Mouse (Mus musculus) adrenal gland, adult 2 months (tissue): ENCODE measurements around the gene Plau. TPM values are rescaled to one million over a fixed set of nuclear protein-coding genes. Genes with fewer than 3 reads are reported as not detected.
A peak's percentile ranks its signal among the peaks of the same experiment; 100 is the strongest.

Experiments
- DNase-seq: peaks from one replicate; pipeline ENCODE4 v3.0.0; 2021
- polyA plus RNA-seq: library from polyadenylated mRNA; depleted of rRNA; stranded (reverse); fragments of >200 nt; gene quantifications from 2 replicates; pipeline ENCODE4 v1.2.3, GENCODE M21; 2012
- total RNA-seq, 2 experiments: library from RNA; stranded (reverse); gene quantifications; 2 replicates each; pipeline ENCODE4 v1.2.3; 2021

Plau gene
- total and polyA plus RNA-seq, 3 experiments, result 1.8 to 64.4 (median 31.2) TPM

DNA sequence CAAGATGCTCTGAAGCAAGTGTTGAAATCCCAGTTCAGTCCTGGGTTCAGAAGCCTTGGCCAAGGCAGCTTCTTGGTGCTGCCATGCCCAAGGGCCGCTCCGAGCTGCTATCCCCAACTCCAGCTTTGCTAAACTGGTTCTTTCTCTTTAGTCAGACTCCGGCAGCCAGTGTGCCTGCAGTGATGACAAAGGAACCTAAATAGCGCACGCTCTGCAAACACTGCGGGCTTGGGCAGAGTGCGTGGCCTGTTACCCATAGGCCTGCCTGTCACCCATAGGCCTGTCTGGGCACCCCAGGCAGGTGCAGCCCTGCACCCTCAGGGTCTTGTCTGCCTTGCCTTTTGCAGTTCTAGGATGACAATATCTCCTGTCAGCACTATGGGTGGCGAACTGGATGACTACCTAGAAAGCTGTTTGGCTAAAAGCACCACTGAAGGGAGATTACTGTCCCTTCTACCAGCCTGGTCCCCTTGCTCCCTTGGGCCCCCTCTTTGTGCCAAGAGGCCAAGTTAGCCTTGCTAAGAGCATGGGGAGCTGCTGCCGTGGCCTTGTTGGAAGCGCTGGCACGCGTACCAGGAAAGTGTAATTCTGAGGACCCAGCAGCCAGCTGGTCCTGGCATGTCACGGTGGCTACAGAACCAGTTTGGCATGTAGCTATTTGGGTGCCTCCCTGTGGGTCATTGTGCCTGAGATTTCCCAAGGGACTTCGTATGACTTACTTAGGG, 30.2 kb upstream of the Plau start:
- peak; percentile 65 for DNase-seq

DNA sequence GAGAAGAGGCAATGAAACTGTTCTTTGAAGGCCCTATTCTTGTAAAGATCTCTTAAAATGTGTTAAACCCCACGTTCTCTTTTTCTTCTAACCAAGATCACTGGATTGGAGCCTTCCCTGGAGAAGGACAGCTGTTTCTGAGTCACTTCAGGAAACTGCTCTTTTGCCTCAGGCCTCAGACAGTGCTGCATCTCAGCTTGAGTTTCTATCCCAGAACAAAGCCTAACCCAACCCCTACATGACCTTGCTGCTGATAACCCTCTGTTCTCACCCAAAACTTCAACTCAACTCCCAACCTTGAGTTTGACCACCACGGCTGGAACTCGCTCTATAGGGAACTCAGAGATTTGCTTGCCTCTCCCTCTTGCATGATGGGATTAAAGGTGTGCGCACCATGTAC, 27.1 kb upstream of the Plau start:
- no peak for DNase-seq

DNA sequence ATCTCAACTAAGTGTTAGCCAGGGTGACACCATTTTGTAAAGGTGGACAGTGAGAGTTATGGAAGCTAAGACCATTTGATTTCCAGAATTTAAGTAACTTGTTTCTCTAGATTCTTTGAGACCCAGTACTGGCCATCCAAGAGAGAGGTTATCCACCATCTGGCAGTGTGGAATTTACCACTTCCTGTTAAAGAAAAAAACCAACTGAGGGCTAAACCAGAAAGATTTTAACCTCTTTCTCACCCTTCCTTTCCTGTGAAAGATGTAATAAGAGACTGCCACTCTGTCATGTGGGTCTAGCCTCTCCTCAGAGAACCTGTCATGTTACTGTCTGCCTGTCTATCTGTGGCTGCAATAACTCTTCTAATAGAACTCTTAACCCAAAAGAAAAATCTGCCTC, 26.6 kb upstream of the Plau start:
- no peak for DNase-seq

DNA sequence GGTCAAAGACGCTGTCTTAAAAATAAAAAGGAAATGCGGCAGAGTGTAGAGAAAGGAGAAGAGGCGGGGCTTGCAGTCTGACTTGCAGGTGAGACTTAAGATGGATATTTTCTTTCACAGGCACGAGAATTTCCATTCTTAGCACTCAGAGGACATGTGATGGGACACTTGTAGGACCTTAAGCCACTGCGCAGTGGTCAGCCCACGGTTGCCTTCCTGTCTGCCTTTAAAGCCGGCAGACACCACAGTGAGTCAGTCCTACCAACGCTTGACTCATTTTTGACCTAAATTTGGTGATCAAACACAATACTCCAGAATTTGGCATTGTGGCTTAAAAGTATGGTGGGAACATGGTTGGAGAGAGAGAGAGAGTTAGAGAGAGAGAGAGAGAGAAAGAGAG, 25.2 kb upstream of the Plau start:
- peak; percentile 44 for DNase-seq

DNA sequence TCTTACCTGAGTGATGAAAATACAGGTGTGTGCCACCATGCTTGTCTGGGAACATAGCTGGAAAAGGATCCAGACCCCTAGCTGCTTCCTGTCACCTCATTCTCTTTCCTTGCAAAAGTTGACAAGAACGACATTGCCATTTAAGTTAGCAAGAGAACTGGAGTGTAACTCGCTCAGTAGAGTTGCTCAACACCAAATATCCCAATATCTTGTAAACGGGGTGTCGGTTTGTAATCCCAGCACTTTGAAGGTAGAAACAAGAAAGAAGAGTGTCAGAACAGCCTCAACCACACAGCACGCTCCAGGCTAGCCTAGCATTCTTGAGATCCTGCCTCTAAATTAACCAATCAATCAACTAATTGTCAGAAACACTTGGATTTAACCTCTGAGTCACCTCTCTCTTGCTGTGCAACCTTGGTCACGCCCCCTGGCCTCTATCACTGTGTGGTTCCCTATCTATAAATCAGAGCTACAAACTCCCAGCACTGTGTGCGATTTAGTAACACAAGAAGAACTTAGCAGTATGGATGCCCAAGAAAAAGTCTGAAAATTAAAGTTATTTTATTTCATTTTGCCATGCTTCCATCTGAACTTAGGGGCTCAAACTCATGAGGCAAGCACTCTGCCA, 24.6 kb upstream of the Plau start:
- peak; percentile 76 for DNase-seq

DNA sequence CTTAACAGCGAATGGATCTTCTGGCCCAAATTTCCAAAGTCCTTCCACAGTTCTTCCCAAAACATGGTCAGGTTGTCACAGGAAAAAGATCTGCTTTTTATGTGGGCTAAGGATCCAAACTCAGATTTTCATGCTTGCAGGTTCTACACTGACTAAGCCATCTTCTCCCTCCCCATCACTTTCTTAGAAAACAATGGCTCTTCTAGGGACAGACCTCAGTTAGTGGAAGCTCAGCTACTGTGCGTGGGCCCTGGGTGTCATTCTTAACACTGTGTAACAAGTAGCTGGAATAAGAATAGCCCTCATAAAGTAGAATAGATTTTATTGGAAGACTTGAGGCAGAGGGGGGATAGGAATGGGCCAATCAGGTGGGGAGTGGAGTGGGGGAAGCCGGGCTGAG, 21.0 kb upstream of the Plau start:
- no peak for DNase-seq

DNA sequence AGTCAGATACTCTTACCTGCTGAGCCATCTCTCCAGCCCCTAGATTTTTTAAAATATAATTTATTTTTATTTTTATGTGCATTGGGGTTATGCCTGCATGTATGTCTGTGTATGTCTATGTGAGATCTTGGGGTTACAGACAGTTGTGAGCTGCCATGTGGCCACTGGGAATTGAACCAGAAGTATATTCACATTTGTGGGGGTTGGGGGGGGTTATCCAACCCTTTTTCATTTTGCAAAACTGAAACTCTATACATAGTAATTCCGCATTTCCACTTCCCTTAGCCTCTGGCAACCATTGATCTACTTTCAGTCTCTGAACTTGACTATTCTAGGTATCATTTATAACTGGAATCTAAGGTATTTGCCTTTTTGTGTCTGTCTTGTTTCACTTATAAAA, 11.9 kb upstream of the Plau start:
- no peak for DNase-seq

DNA sequence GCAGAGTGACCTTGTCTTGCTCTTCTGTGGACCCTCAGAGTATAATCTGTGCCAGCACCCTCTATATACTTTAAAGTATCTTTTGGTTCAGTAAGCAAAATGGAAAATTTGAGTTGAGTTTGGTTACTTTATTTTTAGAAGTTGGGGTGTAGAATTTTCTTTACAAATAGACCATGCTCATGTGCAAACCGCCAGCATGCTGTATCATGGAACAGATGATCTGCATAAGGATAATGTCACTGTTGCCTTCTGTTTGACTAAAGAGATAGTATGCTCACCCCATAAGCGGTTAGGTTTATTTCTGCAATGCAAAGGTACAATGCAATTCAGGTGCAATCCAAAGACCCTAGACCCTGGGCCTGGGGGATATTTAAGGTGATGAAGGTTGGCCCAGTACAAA, 10.9 kb upstream of the Plau start:
- no peak for DNase-seq

DNA sequence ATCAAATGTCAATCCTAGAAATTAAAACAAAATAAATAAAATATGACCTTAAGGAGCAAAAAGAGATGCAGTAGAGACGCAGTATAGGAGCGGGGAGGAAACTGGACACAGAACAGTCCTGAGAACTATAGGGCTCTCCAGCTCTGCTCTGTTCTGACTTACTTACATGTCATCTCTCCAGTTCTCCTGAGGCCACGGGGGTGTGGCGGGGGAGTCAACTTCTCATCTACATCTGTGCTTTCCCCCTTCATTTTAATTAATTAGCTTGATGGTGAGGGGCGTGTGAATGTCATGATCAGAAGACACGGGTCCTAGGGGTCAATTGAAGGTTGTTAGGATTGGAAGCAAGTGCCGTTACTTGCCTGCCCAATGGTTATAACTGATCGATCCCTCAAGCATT, 9.4 kb upstream of the Plau start:
- DNase-seq, result no peak

DNA sequence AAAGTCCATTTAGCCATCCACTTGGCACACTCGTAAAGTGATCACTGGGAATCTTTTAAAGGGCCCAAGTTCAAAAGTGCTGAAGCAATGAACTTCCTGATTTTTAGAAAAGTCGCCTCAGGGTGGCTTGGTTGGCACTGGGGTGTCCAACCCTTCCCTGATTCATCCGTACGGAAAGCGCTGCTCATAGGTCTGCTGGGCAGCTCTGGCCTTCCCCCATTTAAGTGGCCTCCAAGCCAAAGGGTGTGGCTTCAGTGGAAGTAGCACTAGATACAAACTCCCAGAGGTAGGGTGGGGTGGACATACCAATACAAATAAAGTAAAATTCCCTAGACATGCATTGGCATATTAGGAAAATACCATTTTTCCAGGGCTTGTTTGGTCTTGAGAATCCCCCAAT, 9.0 kb upstream of the Plau start:
- DNase-seq, result no peak

DNA sequence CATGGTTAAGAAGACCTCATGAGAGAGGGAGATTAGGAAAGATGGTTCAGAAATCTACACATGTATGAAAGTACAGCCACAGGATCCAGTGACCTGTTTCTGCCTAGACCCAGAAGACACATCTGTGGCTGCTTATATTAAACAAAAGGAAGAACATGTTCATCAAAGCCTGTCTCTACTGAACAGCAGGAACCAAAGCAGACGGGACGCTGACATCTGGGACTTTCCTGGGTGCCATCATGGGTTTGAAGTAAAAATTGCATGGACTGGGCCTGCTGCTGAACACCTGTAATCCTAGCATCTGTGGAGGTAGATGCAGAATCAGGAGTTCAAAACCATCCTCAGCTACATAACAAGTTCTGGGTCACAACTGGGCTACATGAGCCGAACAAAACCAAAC, 7.9 kb upstream of the Plau start:
- no peak for DNase-seq

DNA sequence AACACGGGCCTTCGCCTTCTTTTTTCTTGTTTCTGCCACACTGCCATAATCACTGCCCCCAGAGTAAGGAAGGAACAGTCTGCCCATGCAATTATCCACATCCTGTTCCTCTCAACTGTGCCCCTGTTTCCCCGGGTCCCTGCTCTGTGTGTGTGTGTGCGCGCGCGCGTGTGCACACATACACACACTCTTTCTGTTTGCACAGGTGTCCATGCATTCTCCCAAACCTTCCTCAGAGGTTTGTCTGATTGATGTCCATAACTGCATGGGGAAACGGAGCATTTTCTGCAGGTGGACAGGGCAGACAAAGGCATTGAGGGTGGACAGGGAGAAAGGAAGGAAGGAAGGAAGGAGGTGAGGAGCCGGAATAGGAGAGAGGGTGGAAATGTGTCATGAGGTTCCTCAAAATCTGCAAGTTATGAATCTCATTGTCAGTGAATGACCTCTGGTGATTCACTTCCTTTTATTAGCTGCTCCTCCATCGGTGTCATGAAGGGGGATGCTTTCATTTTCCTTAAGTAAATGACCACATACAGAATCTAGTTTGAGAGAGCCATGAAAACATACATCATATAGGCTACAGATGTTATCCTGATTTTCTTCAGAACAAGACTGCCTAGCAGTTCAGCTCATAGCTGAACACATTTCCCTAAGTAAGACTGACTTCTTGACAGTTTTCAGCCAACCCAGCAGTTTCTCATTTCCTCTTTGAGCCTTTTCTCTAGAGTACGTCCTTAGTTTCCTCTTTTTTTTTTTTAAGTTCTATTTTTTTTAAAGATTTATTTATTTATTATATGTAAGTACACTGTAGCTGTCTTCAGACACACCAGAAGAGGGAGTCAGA, 6.7 kb upstream of the Plau start:
- DNase-seq, result no peak

DNA sequence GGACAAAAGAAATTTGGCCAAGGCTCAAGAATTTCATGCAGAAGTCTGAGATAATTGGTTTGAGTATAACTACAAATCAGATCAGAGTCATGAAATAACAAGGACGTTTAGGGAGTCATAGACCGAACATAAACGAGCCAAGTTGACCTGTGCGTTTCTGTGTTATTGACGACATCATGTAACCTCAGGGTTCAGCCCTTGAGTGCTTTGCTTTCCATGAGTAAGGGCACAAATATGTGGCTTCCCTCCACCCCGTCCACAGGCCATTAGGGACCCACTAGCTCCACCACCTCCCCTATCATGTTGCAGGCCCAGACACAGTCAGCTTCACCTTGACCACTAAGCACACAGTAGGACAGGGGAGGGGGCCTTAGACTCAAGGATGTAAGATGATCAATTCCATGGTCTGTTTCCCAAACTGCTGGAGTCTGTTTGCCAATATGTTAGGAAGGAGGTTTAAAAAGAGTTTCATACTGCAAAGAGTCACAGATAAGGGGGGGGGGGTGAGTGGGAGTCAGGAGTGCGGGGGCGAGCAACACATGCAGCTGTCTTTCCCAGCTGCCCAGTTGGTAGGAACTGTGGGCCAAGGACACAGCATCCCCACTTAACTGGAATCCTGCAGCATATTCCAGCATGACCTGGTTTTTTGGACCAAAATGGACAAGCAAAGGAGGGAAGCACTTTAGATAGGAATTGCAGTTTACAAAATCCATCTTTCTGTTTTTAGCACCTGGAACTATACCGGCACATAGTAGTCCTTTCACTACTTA, 5.1 kb upstream of the Plau start:
- DNase-seq, result peak; percentile 53

DNA sequence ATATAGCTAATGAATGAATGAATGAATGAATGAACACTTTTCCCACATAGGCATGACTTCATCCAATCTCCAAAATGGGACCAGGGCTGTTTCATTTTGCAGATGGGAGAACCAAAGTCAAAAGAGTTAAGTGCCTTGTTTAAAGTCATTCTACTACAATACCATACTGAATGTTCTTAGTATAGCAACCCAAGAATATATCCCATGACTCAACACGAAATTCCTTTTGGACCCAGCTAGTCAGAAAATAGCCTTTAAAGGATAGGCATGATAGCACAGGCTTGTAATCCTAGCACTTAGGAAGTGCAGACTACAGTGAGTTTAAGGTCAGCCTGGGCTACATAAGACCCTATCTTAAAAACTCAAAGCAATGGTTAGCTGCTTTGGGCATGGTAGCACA, 4.5 kb upstream of the Plau start:
- DNase-seq, result no peak

DNA sequence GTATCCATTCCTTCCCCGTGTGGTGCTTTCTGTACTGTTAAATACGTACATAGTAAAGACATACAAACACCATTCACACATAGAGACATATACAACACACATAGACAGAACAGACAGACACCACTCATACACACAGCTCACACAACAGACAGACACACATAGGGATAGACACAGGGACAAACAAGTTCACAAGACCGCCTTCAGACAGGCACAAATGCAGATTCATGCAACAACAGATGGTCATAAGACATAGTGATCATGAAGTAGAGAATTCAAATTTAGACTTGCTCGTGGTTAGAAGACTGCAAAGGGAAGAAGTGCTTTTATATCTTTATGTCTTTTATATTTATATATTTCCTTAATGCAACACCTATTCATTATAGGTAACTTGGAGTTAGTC, 2.9 kb upstream of the Plau start:
- DNase-seq, result no peak

DNA sequence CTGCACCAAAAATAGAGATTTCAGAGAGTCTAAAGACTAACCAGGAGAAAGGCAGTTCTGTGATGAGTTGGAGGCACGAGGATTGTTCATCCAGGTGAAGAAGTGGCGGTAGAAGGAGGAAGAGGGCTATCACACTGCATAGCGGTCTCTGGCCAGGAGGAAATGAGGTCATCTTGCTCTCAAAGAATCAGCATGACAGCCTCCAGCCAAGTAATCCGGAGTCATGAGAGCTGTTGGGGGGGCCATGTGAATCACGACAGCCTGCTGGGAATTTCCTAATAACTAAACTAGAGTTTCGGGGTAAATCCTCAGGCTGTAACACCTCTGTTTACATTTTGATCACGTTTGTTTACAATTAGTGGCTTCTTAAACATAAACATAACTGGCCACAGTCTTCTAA, 2.3 kb upstream of the Plau start:
- DNase-seq, result no peak

DNA sequence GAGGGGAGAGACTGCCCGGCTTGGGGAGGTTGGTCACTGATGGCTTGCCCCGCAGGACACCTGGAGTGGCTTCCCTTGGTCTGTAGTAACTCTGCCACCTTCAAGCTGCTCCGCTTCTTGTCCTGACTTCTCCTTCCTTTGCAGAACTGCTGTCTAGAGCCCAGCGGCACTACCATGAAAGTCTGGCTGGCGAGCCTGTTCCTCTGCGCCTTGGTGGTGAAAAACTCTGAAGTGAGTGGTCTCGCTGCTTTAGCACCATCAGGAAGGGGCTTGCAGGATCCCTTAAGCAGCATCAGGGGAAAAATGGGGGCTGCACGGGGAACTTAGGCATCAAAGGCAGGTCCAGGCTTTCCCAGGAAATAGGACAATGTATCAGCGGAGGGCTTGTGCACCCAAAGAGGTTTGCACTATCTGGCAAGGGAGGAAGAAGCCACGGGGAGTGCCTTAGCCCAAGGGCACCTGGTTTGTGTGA, 481 bp downstream of the Plau start:
- no peak for DNase-seq

DNA sequence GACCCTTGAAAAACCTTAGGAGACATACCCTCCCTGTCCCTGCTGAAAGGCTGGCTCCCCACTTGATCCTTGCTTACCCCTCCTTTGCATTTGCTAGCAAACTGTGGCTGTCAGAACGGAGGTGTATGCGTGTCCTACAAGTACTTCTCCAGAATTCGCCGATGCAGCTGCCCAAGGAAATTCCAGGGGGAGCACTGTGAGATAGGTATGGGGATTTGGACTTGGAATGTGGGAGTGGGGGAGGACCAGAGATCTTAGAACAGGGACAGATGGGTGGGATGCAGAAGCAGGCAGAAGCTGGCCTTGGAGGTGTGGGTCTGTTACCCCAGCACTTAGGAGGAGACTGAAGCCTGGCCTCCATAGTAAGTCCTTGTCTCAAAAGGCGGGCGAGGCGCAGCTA, 1.2 kb downstream of the Plau start:
- DNase-seq, result no peak

DNA sequence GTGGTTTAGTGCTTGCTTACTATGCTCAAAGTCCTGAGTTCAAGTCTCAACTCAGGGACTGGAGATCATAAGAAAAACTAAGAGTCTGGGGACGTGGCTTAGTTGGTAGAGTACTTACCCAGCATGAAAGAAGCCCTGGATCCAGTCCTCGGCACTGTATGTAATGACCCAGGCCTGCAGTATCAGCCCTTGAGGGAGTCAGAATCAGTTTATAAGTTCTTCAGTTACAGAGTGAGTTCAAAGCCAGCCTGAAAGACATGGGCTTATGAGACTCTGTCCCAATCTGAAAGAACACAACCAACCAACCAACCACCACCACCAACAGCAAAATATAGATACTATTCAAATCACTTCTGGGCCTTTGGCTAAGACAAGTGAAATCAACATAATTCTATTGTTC, 5.1 kb downstream of the Plau start:
- DNase-seq, result no peak

DNA sequence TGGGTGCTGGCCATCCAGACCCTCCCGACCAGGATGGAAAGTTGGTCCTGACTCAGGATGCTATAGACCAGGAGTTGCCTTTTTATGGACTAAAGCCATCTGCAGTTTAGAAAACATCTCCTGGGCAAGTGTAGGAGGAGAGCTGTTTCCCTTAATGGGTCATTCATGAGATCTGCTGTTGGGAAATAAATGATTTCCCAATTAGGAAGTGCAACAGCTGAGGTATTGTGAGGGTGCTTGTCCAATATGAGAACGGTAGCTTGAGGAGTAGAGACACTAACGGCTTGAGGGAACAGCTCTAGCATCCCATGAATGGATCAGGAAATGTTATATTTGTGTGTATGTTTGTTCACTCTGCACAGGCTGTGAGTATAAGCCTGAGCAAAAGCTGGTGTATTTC, 6.2 kb downstream of the Plau start:
- DNase-seq, result no peak

DNA sequence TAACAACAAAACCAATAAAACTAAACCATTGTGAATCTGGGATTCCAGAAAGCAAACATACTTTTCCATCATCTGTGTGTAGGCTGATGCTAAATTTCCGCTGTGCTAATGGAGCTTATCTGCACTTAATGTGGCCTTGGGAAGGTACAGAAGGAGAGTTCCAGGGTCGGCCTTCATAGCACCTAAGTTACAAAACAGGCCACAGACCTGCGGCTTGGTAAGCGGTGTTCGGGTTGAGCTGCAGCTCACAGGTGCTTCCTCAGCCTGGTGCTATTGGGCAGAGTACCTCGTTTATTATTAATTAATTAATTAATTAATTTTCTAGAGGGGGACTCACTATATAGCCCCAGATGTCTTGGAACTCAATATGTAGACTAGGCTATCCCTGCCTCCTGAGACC, 7.7 kb downstream of the Plau start:
- DNase-seq, result no peak
